Mouse (Mus musculus): ENCODE measurements around the gene Cx3cr1. TPM values are rescaled to one million over a fixed set of nuclear protein-coding genes. Genes with fewer than 3 reads are reported as not detected.

Gene Cx3cr1
- polyA plus RNA-seq, 1 experiment from 2014 or later = 7.3 TPM

- Histone ChIP-seq H3K4me3 (replicated peaks) (no peak overlapping the region), H3K9ac (no peak overlapping the region), H3K27me3 (no peaks in the 10 kb centered on the region), H3K27ac (no peak overlapping the region), H3K9me3 (replicated peaks) (no peaks in the 10 kb centered on the region), H3K4me1 (peaks cover 19% of the 10 kb centered on the region), H3K36me3 (peaks cover 36% of the 10 kb centered on the region), H3K4me2 (no peak overlapping the region)
- no peak for ATAC-seq (replicated peaks; ENCODE audit: low FRiP score)
- 75% methylated on average over 7 of the region's 7 CpGs for WGBS
These were observed 99.9 kb downstream of the Cx3cr1 start for GRCm38 (mm10) chr9:119969811-119970210.

DNA sequence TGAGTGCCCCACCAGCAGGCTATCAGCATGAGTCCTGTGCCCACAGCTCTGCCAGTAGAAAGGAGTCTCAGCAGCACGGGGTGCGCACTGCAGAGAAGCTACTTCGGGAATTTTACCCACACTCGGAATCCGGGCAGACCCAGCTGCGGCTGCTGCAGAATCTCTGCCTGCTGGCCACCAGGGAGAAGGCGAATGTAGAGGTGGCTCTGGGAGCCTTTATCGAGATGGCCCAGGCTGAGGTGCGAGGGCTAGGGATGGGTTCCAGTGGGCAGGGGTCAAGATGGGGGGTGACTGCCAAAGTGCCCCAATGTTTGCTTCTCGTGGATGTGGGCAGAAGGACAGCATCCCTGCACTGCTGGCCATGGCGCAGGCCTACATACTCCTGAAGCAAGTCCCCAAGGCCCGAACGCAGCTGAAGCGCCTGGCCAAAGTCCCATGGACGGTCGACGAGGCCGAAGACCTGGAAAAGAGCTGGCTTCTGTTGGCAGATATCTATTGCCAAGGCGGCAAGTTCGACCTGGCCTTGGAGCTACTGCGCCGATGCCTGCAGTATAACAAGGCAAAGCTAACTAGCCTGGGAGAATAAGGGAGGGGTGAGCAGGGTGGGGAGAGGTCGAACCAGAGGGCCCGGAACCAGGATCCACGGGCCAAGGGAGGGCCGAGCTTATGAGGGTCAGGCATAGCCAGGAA lies 103.3 kb downstream of the Cx3cr1 start:
- H3K4me2 ChIP-seq = no peak overlapping the region
- no peak overlapping the region for H3K4me3 ChIP-seq (replicated peaks)
- H3K36me3 ChIP-seq = peaks cover 3% of the 10 kb centered on the region; the same call in 1 of the 2 replicates
- H3K9me3 ChIP-seq (replicated peaks) = no peaks in the 10 kb centered on the region
- H3K27ac ChIP-seq = no peak overlapping the region
- no peak overlapping the region for H3K9ac ChIP-seq
- 90% methylated on average over 26 of the region's 26 CpGs for WGBS
- no peaks in the 10 kb centered on the region for H3K27me3 ChIP-seq
- no peak for ATAC-seq (replicated peaks; ENCODE audit: low FRiP score)
- peaks cover 29% of the 10 kb centered on the region for H3K4me1 ChIP-seq

DNA sequence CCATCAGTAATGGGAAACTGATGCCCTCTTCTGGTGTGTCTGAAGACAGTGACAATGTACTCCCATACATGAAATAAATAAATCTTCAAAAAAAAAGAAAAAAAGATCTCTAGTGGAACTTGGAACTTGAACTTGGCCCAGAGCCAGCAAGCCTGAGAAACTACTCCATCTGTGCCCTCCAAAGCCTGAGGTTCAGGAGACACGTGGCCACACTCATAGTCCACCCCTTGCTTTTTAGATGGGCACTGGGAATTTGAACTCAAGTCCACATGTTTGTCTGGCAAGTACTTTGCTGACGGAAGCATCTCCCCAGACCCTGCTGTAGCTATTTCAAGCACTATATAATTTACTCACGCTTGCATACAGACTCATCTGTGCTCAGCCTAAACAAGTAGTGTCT lies 104.5 kb downstream of the Cx3cr1 start:
- WGBS = 63% methylated on average over 3 of the region's 3 CpGs
- Histone ChIP-seq H3K4me2 (no peak overlapping the region), H3K36me3 (no peaks in the 10 kb centered on the region)

GRCm38 (mm10) chr9:119964206-119964605 lies 105.5 kb downstream of the Cx3cr1 start:
- Histone ChIP-seq H3K4me3 (replicated peaks) (no peak overlapping the region), H3K27me3 (no peaks in the 10 kb centered on the region), H3K9me3 (replicated peaks) (no peaks in the 10 kb centered on the region), H3K4me2 (no peak overlapping the region), H3K27ac (0 out of 2 replicates have a peak overlapping the region, but pooled peaks have one; percentile 1), H3K4me1 (peaks cover 14% of the 10 kb centered on the region), H3K9ac (no peak overlapping the region), H3K36me3 (no peaks in the 10 kb centered on the region)
- ATAC-seq (replicated peaks; ENCODE audit: low FRiP score) = no peak
- WGBS = 78% methylated on average over 3 of the region's 3 CpGs

More for the DNA sequence above, 104.5 kb downstream of the Cx3cr1 start:
- Histone ChIP-seq H3K9me3 (replicated peaks) (no peaks in the 10 kb centered on the region), H3K27me3 (no peaks in the 10 kb centered on the region), H3K4me1 (peaks cover 17% of the 10 kb centered on the region), H3K9ac (no peak overlapping the region), H3K4me3 (replicated peaks) (no peak overlapping the region), H3K27ac (no peak overlapping the region)
- no peak for ATAC-seq (replicated peaks; ENCODE audit: low FRiP score)

DNA sequence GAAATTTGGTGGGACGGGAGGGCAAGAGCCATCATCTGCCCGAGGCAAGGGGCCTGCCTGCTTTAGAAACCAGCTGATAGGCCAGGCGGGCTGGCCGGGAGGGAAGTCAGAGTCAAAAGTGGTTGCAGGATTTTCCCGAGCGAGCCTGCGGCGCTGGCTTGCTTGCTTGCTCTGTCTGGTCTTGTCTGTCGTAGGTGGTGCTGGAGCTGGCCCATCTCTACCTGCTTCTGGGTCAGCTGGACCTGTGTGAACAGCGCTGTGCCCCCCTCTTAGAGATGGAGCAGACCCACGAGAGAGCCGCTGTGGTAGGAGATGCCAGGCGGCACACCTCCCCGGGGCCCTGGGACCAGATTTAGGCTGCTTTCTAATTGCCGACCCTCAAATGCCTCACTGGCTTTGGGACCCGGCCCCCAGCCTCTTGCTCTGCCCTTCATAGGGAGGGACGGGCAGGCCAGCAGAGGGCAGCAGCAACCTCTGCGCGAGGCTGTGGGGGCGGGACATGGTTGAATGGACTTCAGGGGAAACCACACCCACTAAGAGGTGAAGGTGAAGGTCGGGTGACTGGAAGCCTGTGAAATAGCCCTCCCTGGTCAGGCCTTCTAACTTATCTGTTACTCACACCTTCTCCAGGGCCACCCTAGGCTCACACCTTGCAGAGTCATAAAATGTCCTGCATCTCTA lies 106.6 kb downstream of the Cx3cr1 start:
- Histone ChIP-seq H3K27me3 (no peaks in the 10 kb centered on the region), H3K9me3 (replicated peaks) (no peaks in the 10 kb centered on the region), H3K36me3 (no peaks in the 10 kb centered on the region), H3K9ac (peak overlapping the region; percentile 21; the same call in 1 of the 2 replicates), H3K4me3 (replicated peaks) (peak overlapping the region; percentile 5), H3K27ac (no peak overlapping the region), H3K4me1 (peaks cover 14% of the 10 kb centered on the region), H3K4me2 (peak overlapping the region; percentile 50)
- 11% methylated on average over 21 of the region's 21 CpGs for WGBS
- ATAC-seq (replicated peaks; ENCODE audit: low FRiP score) = peak; percentile 77

- H3K4me3 ChIP-seq (replicated peaks) = no peak overlapping the region
- no peaks in the 10 kb centered on the region for H3K27me3 ChIP-seq
- no peak overlapping the region for H3K27ac ChIP-seq
- H3K9ac ChIP-seq = no peak overlapping the region
- 81% methylated on average over 4 of the region's 4 CpGs for WGBS
- no peaks in the 10 kb centered on the region for H3K9me3 ChIP-seq (replicated peaks)
- peaks cover 14% of the 10 kb centered on the region for H3K4me1 ChIP-seq
- no peaks in the 10 kb centered on the region for H3K36me3 ChIP-seq
- no peak for ATAC-seq (replicated peaks; ENCODE audit: low FRiP score)
- no peak overlapping the region for H3K4me2 ChIP-seq
These were observed 107.5 kb downstream of the Cx3cr1 start for GRCm38 (mm10) chr9:119962216-119962615.

DNA sequence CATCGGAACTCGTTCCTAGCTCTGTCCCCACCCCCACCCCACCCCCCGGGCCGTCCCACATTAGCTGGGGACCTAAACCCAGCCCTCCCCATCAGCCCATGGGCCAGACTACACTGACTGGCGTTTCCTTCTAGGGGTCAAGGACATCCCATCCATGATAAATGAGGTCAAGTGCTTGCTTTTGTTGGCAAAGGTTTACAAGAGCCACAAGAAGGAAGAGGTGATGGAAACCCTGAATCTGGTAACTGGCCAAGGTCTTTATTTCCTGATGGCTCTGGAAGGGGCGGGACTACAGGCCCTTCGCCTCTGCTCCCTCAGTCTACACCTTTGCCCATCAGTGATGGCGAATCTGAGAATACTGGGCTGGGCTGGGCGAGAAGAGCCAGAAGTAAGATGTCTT lies 110.8 kb downstream of the Cx3cr1 start:
- Histone ChIP-seq H3K9me3 (replicated peaks) (no peaks in the 10 kb centered on the region), H3K4me1 (peaks cover 14% of the 10 kb centered on the region), H3K27me3 (no peaks in the 10 kb centered on the region), H3K36me3 (no peaks in the 10 kb centered on the region), H3K9ac (no peak overlapping the region), H3K4me2 (no peak overlapping the region), H3K27ac (no peak overlapping the region), H3K4me3 (replicated peaks) (no peak overlapping the region)
- ATAC-seq (replicated peaks; ENCODE audit: low FRiP score) = no peak
- 74% methylated on average over 9 of the region's 9 CpGs for WGBS

DNA sequence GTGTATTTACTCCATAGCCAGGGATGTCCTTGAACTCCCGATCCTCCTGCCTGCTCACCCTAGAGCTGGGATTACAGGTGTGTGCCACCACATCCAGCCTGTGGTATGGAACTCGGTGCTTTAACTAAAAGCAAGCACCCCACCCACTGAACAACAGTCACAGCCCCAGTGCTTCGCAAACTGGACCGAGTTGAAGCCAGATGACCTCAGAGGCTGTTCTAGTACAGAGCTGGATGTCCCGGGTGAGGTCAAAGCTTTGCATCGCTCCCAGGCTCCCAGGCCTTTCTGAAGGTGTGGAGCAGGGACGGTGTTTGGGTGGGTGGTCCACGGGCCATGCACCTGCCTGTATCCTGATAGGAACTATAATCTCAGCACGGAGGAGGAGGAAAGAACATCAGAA lies 118.3 kb downstream of the Cx3cr1 start:
- H3K4me3 ChIP-seq (replicated peaks) = no peak overlapping the region
- H3K27me3 ChIP-seq = no peaks in the 10 kb centered on the region
- no peaks in the 10 kb centered on the region for H3K9me3 ChIP-seq (replicated peaks)
- no peak overlapping the region for H3K4me2 ChIP-seq
- peaks cover 12% of the 10 kb centered on the region; the same call in 1 of the 2 replicates for H3K4me1 ChIP-seq
- H3K9ac ChIP-seq = no peak overlapping the region
- H3K36me3 ChIP-seq = no peaks in the 10 kb centered on the region
- 84% methylated on average over 9 of the region's 9 CpGs for WGBS
- no peak overlapping the region for H3K27ac ChIP-seq
- ATAC-seq (replicated peaks; ENCODE audit: low FRiP score) = no peak

- H3K4me2 ChIP-seq = no peak overlapping the region
- H3K27me3 ChIP-seq = no peaks in the 10 kb centered on the region
- H3K4me1 ChIP-seq = peaks cover 12% of the 10 kb centered on the region; the same call in 1 of the 2 replicates
- 26% methylated on average over 6 of the region's 6 CpGs for WGBS
- peak; percentile 58; the same call in 1 of the 2 replicates for ATAC-seq (replicated peaks; ENCODE audit: low FRiP score)
- no peaks in the 10 kb centered on the region for H3K36me3 ChIP-seq
- no peak overlapping the region for H3K4me3 ChIP-seq (replicated peaks)
- H3K9ac ChIP-seq = no peak overlapping the region
- H3K27ac ChIP-seq = no peak overlapping the region
- no peaks in the 10 kb centered on the region for H3K9me3 ChIP-seq (replicated peaks)
These were observed 119.2 kb downstream of the Cx3cr1 start for GRCm38 (mm10) chr9:119950434-119950833.

DNA sequence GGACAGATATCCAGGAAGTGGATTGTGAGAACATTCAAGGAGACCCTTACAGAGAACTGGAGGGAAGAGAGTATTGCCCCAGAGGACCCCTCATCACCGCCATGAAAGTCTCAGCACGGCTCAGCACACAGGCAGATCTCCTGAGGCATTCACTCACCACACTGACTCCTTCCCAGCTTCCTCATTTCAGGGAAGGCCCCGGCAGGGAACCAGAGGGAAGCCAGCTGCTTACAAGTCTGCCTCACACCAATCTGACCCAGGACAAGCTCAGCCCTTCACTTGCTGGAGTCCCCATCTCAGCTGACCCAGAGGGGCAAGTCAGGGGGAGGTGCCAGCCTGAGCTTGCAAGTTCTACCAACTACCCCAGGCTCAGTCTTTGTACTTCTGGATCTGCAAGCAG lies 120.9 kb downstream of the Cx3cr1 start:
- Histone ChIP-seq H3K27ac (no peak overlapping the region), H3K4me3 (replicated peaks) (no peak overlapping the region), H3K36me3 (no peaks in the 10 kb centered on the region), H3K9me3 (replicated peaks) (no peaks in the 10 kb centered on the region), H3K4me2 (no peak overlapping the region), H3K4me1 (peaks cover 12% of the 10 kb centered on the region; the same call in 1 of the 2 replicates), H3K27me3 (no peaks in the 10 kb centered on the region), H3K9ac (no peak overlapping the region)
- 26% methylated on average over 3 of the region's 3 CpGs for WGBS
- ATAC-seq (replicated peaks; ENCODE audit: low FRiP score) = no peak

GRCm38 (mm10) chr9:119945173-119945900 lies 124.3 kb downstream of the Cx3cr1 start:
- no peaks in the 10 kb centered on the region for H3K27me3 ChIP-seq
- no peaks in the 10 kb centered on the region for H3K36me3 ChIP-seq
- H3K9ac ChIP-seq = no peak overlapping the region
- no peak overlapping the region for H3K27ac ChIP-seq
- H3K4me1 ChIP-seq = peaks cover 6% of the 10 kb centered on the region; the same call in 1 of the 2 replicates
- H3K9me3 ChIP-seq (replicated peaks) = no peaks in the 10 kb centered on the region
- 79% methylated on average over 12 of the region's 12 CpGs for WGBS
- no peak for ATAC-seq (replicated peaks; ENCODE audit: low FRiP score)
- no peak overlapping the region for H3K4me2 ChIP-seq
- no peak overlapping the region for H3K4me3 ChIP-seq (replicated peaks)

DNA sequence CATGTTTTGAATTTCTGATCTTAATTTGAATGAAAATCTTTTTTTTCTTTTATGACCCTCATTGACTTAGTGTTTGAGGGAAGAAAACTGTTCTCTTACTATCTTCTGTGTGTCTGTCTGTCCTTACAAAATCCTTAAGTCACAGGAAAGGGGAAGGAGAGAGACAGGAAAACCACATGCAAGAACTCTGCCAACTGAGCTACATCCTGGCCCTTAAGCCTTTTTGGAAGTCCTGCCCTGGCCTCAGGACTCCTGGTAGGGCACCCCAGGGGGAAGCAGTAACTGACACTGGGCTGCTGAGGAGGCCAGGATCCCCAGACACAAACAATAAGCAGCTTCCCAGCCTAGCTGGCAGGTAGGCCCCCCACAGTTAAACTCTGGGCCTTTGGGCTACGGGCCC lies 126.4 kb downstream of the Cx3cr1 start:
- Histone ChIP-seq H3K9ac (no peak overlapping the region), H3K27me3 (no peaks in the 10 kb centered on the region), H3K9me3 (replicated peaks) (no peaks in the 10 kb centered on the region), H3K27ac (no peak overlapping the region), H3K4me1 (peaks cover 9% of the 10 kb centered on the region; the same call in 1 of the 2 replicates), H3K4me2 (no peak overlapping the region), H3K36me3 (no peaks in the 10 kb centered on the region), H3K4me3 (replicated peaks) (no peak overlapping the region)
- WGBS = 88% methylated on average over 1 of the region's 1 CpGs
- ATAC-seq (replicated peaks; ENCODE audit: low FRiP score) = no peak
